Mouse (Mus musculus): ENCODE measurements around the gene Syn2. TPM values are rescaled to one million over a fixed set of nuclear protein-coding genes. Genes with fewer than 3 reads are reported as not detected.

The Syn2 gene
- total and polyA plus RNA-seq, 3 experiments = 4.4 to 5.4 (median 4.5) TPM

DNA sequence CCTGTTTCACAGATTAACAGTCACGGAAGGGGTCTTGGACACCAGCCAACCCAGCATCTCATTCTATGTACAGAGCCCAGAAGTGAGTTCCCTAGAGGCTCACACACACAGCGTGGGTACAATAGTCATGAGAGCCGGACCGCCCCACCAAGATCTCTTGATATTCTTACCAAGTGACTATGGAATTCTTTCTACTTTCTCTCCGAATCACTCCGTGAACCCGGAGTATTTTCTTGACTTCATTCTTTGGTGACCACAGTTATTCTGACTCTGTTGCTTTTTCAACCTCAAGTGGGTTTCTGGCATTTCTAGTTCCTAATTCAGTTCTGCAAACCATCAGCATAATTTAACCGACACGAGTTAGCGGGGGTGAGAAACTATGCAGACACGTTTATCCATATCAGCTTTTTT lies 182.1 kb downstream of the Syn2 start:
- intact Hi-C loops (cut with DNase I) = loop anchor here (5.0 kb wide), 1 partner anchor 40 kb away; no protein-coding TSS in a partner anchor
- DNase-seq = peak; percentile 46 to 47
- no peaks in the 10 kb centered on the region for H3K27me3 ChIP-seq (ENCODE audit: control insufficient read depth, insufficient read depth, low read length)
- WGBS = 42% methylated on average over 11 of the region's 11 CpGs
- H3K9ac ChIP-seq (ENCODE audit: low read depth, low read length) = no peak overlapping the region
- no peak overlapping the region for H3K4me3 ChIP-seq
- no peaks in the 10 kb centered on the region for H3K79me2 ChIP-seq (replicated peaks; ENCODE audit: control insufficient read depth, insufficient read depth, low read length)
- H3K27ac ChIP-seq = no peak overlapping the region
- TF ChIP-seq CTCF (IDR thresholded peaks at IDR 0.05) (no peak), POLR2A (IDR thresholded peaks at IDR 0.05; ENCODE audit: insufficient read depth, low read depth, low read length) (no peak), EP300 (IDR thresholded peaks at IDR 0.05; ENCODE audit: insufficient read depth, low read depth, low read length) (no peak)
- no peaks in the 10 kb centered on the region for H3K36me3 ChIP-seq (ENCODE audit: control insufficient read depth, insufficient read depth, low read length)
- peaks cover 4% of the 10 kb centered on the region for H3K4me1 ChIP-seq (ENCODE audit: control insufficient read depth, insufficient read depth, low read length)

DNA sequence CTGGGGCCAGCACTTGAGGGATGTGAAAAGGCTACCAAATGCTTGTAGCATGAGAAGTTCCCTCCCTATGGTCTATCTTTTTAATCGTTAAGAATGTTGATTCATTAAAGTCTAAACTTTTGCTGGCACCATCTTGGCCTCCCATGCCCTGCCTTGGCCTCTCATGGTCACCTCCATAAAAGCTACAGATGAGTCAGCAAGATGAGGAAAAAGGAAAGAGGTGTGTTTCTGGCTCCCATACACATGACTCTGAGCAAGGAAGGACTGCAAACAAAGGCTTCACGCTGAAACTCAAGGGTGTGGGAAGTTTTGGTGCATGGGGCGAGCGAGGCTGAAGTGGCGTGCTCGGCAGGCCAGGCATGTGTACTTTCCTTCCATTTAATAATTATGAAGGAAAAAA lies 184.1 kb downstream of the Syn2 start:
- 58% methylated on average over 6 of the region's 6 CpGs for WGBS
- H3K4me1 ChIP-seq (ENCODE audit: control insufficient read depth, insufficient read depth, low read length) = peaks cover 4% of the 10 kb centered on the region
- H3K79me2 ChIP-seq (replicated peaks; ENCODE audit: control insufficient read depth, insufficient read depth, low read length) = no peaks in the 10 kb centered on the region
- H3K36me3 ChIP-seq (ENCODE audit: control insufficient read depth, insufficient read depth, low read length) = no peaks in the 10 kb centered on the region
- no peak overlapping the region for H3K4me3 ChIP-seq
- H3K9ac ChIP-seq (ENCODE audit: low read depth, low read length) = no peak overlapping the region
- intact Hi-C loops (cut with DNase I) = loop anchor here (2.0 to 5.0 kb wide), 2 partner anchors 26 to 42 kb away; no protein-coding TSS in a partner anchor
- H3K27ac ChIP-seq = no peak overlapping the region
- no peaks in the 10 kb centered on the region for H3K27me3 ChIP-seq (ENCODE audit: control insufficient read depth, insufficient read depth, low read length)
- no peak for DNase-seq
- TF ChIP-seq EP300 (IDR thresholded peaks at IDR 0.05; ENCODE audit: insufficient read depth, low read depth, low read length) (no peak), CTCF (IDR thresholded peaks at IDR 0.05) (no peak), POLR2A (IDR thresholded peaks at IDR 0.05; ENCODE audit: insufficient read depth, low read depth, low read length) (no peak)

DNA sequence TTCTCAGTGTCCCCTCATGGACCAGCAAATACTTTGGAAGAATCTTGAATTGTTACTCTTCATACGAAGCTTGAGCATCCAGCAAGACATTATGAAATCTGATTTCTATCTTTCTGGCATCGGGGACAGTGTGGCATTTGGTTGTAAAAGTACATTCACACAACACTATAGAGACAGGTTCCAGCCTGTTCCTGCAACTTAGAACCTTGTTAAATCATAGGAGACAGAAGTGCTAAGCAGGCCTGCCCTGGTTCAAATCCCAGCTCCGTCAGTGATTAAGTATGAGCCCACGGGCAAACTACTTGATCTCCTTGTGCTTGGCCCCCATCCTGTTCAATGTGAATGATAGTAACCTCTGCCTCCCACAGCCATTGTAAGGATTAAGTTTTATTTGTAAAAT lies 185.0 kb downstream of the Syn2 start:
- TF ChIP-seq POLR2A (IDR thresholded peaks at IDR 0.05; ENCODE audit: insufficient read depth, low read depth, low read length) = no peak
- TF ChIP-seq CTCF (IDR thresholded peaks at IDR 0.05) = no peak
- TF ChIP-seq EP300 (IDR thresholded peaks at IDR 0.05; ENCODE audit: insufficient read depth, low read depth, low read length) = no peak
- peaks cover 4% of the 10 kb centered on the region for H3K4me1 ChIP-seq (ENCODE audit: control insufficient read depth, insufficient read depth, low read length)
- no peak overlapping the region for H3K9ac ChIP-seq (ENCODE audit: low read depth, low read length)
- no peak for DNase-seq
- no peaks in the 10 kb centered on the region for H3K36me3 ChIP-seq (ENCODE audit: control insufficient read depth, insufficient read depth, low read length)
- intact Hi-C loops (cut with DNase I) = loop anchor here (2.0 to 5.0 kb wide), 2 partner anchors 25 to 42 kb away; no protein-coding TSS in a partner anchor
- H3K27ac ChIP-seq = no peak overlapping the region
- H3K27me3 ChIP-seq (ENCODE audit: control insufficient read depth, insufficient read depth, low read length) = no peaks in the 10 kb centered on the region
- H3K4me3 ChIP-seq = no peak overlapping the region
- no peaks in the 10 kb centered on the region for H3K79me2 ChIP-seq (replicated peaks; ENCODE audit: control insufficient read depth, insufficient read depth, low read length)
- 91% methylated on average over 4 of the region's 4 CpGs for WGBS

DNA sequence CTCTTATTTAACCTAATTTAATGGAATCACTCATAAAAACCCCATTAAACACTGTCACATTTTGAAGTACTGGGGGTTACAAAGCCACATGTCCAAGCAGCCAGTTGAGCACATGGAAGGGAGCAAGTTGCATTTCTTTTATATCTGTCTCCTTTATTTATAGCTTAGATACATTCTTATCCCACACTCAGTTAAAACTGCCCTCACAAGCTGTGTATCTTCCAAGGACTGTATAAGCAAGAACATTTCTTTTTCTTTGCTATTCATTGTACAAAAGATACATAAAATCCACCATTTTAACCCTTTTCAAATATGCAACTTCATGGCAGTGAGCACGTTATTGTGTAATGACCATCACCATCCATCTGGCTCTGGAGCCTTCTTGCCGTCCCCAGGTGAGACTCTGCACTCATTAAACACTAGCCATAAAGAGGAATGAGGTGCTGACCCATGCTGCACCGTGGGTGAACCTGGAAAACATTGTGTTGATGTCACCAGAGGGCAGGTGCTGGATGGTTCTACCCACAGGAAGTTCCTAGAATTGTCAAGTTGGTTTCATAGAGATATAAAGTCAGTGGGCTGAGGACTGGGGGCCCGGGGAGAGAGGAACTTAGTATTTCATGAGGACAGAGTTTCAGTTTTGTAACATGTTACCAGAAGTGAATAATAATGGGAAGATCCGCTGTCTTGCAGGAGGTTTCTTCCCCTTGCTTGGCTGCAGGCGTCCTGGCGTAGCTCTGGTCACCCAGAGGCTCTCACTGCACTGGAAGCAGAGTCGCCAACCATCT lies 186.4 kb downstream of the Syn2 start:
- WGBS = 77% methylated on average over 8 of the region's 8 CpGs
- no peaks in the 10 kb centered on the region for H3K36me3 ChIP-seq (ENCODE audit: control insufficient read depth, insufficient read depth, low read length)

DNA sequence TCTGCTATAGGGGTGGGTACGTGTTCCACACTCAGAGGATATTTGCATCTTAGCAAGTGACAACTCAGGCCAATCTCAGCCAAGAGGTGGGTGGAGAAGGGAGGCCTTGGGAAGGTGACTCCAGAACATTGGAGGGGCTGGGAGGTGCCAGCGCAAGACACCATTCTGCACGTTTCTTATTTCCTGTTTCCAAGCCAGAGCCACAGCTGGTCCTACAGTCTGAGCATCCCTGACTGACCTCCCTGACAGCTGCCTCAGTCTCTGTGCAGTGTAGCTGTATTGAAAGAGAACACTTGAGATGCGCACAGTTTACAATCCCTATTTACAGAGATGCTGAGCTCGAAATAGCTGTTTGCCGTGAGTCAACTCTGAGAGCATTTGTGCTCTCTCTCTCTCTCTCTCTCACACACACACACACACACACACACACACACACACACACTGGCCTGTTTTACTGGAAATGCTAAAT lies 187.2 kb downstream of the Syn2 start:
- intact Hi-C loops (cut with DNase I) = no loop called here
- no peak overlapping the region for H3K9ac ChIP-seq (ENCODE audit: low read depth, low read length)
- 65% methylated on average over 6 of the region's 6 CpGs for WGBS
- no peaks in the 10 kb centered on the region for H3K36me3 ChIP-seq (ENCODE audit: control insufficient read depth, insufficient read depth, low read length)
- H3K79me2 ChIP-seq (replicated peaks; ENCODE audit: control insufficient read depth, insufficient read depth, low read length) = no peaks in the 10 kb centered on the region
- H3K27ac ChIP-seq = no peak overlapping the region
- TF ChIP-seq CTCF (IDR thresholded peaks at IDR 0.05) = no peak
- no peak for TF ChIP-seq EP300 (IDR thresholded peaks at IDR 0.05; ENCODE audit: insufficient read depth, low read depth, low read length)
- no peak for TF ChIP-seq POLR2A (IDR thresholded peaks at IDR 0.05; ENCODE audit: insufficient read depth, low read depth, low read length)
- H3K4me1 ChIP-seq (ENCODE audit: control insufficient read depth, insufficient read depth, low read length) = peaks cover 3% of the 10 kb centered on the region
- no peak overlapping the region for H3K4me3 ChIP-seq
- H3K27me3 ChIP-seq (ENCODE audit: control insufficient read depth, insufficient read depth, low read length) = no peaks in the 10 kb centered on the region
- DNase-seq = no peak

More for the DNA sequence above, 186.4 kb downstream of the Syn2 start:
- no peak overlapping the region for H3K27ac ChIP-seq
- TF ChIP-seq POLR2A (IDR thresholded peaks at IDR 0.05; ENCODE audit: insufficient read depth, low read depth, low read length) = no peak
- TF ChIP-seq CTCF (IDR thresholded peaks at IDR 0.05) = no peak
- no peaks in the 10 kb centered on the region for H3K79me2 ChIP-seq (replicated peaks; ENCODE audit: control insufficient read depth, insufficient read depth, low read length)
- H3K4me1 ChIP-seq (ENCODE audit: control insufficient read depth, insufficient read depth, low read length) = peaks cover 3% of the 10 kb centered on the region
- intact Hi-C loops (cut with DNase I) = no loop called here
- H3K9ac ChIP-seq (ENCODE audit: low read depth, low read length) = no peak overlapping the region
- DNase-seq = no peak
- H3K27me3 ChIP-seq (ENCODE audit: control insufficient read depth, insufficient read depth, low read length) = no peaks in the 10 kb centered on the region
- H3K4me3 ChIP-seq = no peak overlapping the region

DNA sequence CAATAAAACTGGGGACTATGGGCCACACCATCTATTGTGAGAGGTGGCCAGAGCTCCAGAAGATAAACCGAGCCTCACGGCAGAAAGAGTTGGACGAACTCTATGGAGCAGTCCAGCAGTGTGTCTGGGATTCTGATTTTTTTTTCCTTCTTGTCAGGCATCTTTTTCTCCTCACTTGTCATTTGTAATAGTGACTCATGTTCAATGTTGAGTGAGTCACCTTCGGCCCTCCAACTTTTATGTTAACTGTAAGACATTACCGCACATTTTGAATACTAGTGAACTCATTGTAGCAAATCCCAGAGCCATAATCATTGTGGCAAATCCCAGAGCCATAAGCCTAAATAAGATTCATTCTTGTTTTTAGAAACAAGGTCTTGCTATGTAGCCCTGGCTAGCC lies 188.3 kb downstream of the Syn2 start:
- intact Hi-C loops (cut with DNase I) = no loop called here
- peaks cover 3% of the 10 kb centered on the region for H3K4me1 ChIP-seq (ENCODE audit: control insufficient read depth, insufficient read depth, low read length)
- WGBS = 88% methylated on average over 5 of the region's 5 CpGs
- no peaks in the 10 kb centered on the region for H3K79me2 ChIP-seq (replicated peaks; ENCODE audit: control insufficient read depth, insufficient read depth, low read length)
- TF ChIP-seq CTCF (IDR thresholded peaks at IDR 0.05) (no peak), POLR2A (IDR thresholded peaks at IDR 0.05; ENCODE audit: insufficient read depth, low read depth, low read length) (no peak), EP300 (IDR thresholded peaks at IDR 0.05; ENCODE audit: insufficient read depth, low read depth, low read length) (no peak)
- no peak overlapping the region for H3K4me3 ChIP-seq
- no peak overlapping the region for H3K9ac ChIP-seq (ENCODE audit: low read depth, low read length)
- H3K36me3 ChIP-seq (ENCODE audit: control insufficient read depth, insufficient read depth, low read length) = no peaks in the 10 kb centered on the region
- H3K27ac ChIP-seq = no peak overlapping the region
- no peak for DNase-seq
- H3K27me3 ChIP-seq (ENCODE audit: control insufficient read depth, insufficient read depth, low read length) = no peaks in the 10 kb centered on the region
